In genomic region chr2:118759828-118760227, GRCm38 (mm10) we compare ENCODE assay signal across 8 mouse cellular contexts. TPM values are rescaled to one million over a fixed set of nuclear protein-coding genes. Genes with fewer than 3 reads are reported as not detected.
DNase-seq lines count a peak whose midpoint lies in the region; ATAC-seq and TF ChIP-seq lines count a peak whose summit lies in the region.

No protein-coding gene starts in this region.

- no peak overlapping the region for H3K4me3 ChIP-seq in forebrain, postnatal 0 days (ENCODE audit: low read depth, low read length)

- H3K9me3 ChIP-seq in forebrain, postnatal 0 days (ENCODE audit: low read length) = no peaks in the 10 kb centered on the region

- peak; percentile 38; the same call in 1 of the 2 replicates for ATAC-seq in forebrain, postnatal 0 days
- ATAC-seq in megakaryocyte, adult 5-6 weeks (ENCODE audit: poor library complexity, severe bottlenecking) = peak; percentile 79

- TF ChIP-seq CTCF in forebrain, postnatal 0 days (IDR thresholded peaks at IDR 0.05; ENCODE audit: low read depth) = peak; percentile 74

- H3K4me2 ChIP-seq in forebrain, postnatal 0 days (ENCODE audit: low read depth) = no peak overlapping the region

- H3K27me3 ChIP-seq in forebrain, postnatal 0 days (ENCODE audit: insufficient read depth, low read length) = no peaks in the 10 kb centered on the region

- H3K9ac ChIP-seq in forebrain, postnatal 0 days = no peak overlapping the region

- WGBS in forebrain, postnatal 0 days = 16% methylated on average over 8 of the region's 8 CpGs

- intact Hi-C loops in left cerebral cortex, postnatal 36 days (cut with DNase I) = loop anchor here (5.0 kb wide), 1 partner anchor 122 kb away; no protein-coding TSS in a partner anchor

- DNase-seq in heart, adult 11 months = peak; percentile 93
- DNase-seq in heart, adult 8-10 months (ENCODE audit: low spot score) = no peak
- DNase-seq in ZHBTc4 (ENCODE audit: low read depth, low spot score) = peak; percentile 80
- DNase-seq in forebrain, postnatal 0 days = peak; percentile 81
- DNase-seq in kidney, adult 9 months = peak; percentile 64
- peak; percentile 62 to 78 for DNase-seq in spleen, adult 18-20 months
- no peak for DNase-seq in left cerebral cortex, postnatal 36 days (ENCODE audit: low spot score in 2 of 2)

- peaks cover 22% of the 10 kb centered on the region for H3K4me1 ChIP-seq in forebrain, postnatal 0 days (ENCODE audit: insufficient read depth)

- H3K27ac ChIP-seq in forebrain, postnatal 0 days (ENCODE audit: low read depth, low read length) = no peak overlapping the region

- H3K36me3 ChIP-seq in forebrain, postnatal 0 days (ENCODE audit: insufficient read depth) = no peaks in the 10 kb centered on the region

RNA-seq across cellular contexts. Expression of gene Ccdc9b, which starts 2.6 kb away (rescaled TPM):
- 10 to 100 TPM; 24.6 to 38.6 (median 29.6) TPM for total RNA-seq in heart, adult 8-10 months (2022)
- 1.8 and 2.4 TPM in 2 replicates for total RNA-seq in forebrain, postnatal 0 days (2014; rRNA removed)
- 0.33 and 0.53 TPM in 2 replicates for polyA plus RNA-seq in forebrain, postnatal 0 days (2015; fragmentation: Nextera tagmentation; extraction: Ambion mirVana)
- 0.16 TPM in 1 of 2 replicates, not detected in the other for total RNA-seq in megakaryocyte, adult 5-6 weeks (2015)
- 0.44 and 0.53 TPM in 2 replicates for total RNA-seq in megakaryocyte, adult 5-6 weeks (2017)
- 1 to 10 TPM; 4.8 to 5.5 TPM for total RNA-seq in left cerebral cortex, postnatal 36 days (2021)

RNA-seq across cellular contexts. Expression of gene Phgr1, which starts 12.7 kb away (rescaled TPM):
- total RNA-seq in heart, adult 8-10 months (2022) = not detected
- not detected in 2 replicates for total RNA-seq in forebrain, postnatal 0 days (2014; rRNA removed)
- polyA plus RNA-seq in forebrain, postnatal 0 days (2015; fragmentation: Nextera tagmentation; extraction: Ambion mirVana) = not detected in 2 replicates
- total RNA-seq in megakaryocyte, adult 5-6 weeks (2015) = not detected in 2 replicates
- total RNA-seq in megakaryocyte, adult 5-6 weeks (2017) = not detected in 2 replicates
- not detected for total RNA-seq in left cerebral cortex, postnatal 36 days (2021)

RNA-seq across cellular contexts. Expression of gene Inafm2, which starts 14.3 kb away (rescaled TPM):
- total RNA-seq in heart, adult 8-10 months (2022) = 10 to 100 TPM; 33.0 to 45.2 (median 33.9) TPM
- 13.8 and 14.2 TPM in 2 replicates for total RNA-seq in forebrain, postnatal 0 days (2014; rRNA removed)
- 15.7 and 17.2 TPM in 2 replicates for polyA plus RNA-seq in forebrain, postnatal 0 days (2015; fragmentation: Nextera tagmentation; extraction: Ambion mirVana)
- 12.0 and 15.3 TPM in 2 replicates for total RNA-seq in megakaryocyte, adult 5-6 weeks (2015)
- total RNA-seq in megakaryocyte, adult 5-6 weeks (2017) = 10.6 and 11.2 TPM in 2 replicates
- 10 to 100 TPM; 41.5 to 43.0 TPM for total RNA-seq in left cerebral cortex, postnatal 36 days (2021)

RNA-seq across cellular contexts. Expression of gene Disp2, which starts 19.7 kb away (rescaled TPM):
- under 1 TPM in 3 of 4 experiments, not detected in 1; 0.09 to 0.14 (median 0.09) TPM for total RNA-seq in heart, adult 8-10 months (2022)
- 48.4 and 91.3 TPM in 2 replicates for total RNA-seq in forebrain, postnatal 0 days (2014; rRNA removed)
- polyA plus RNA-seq in forebrain, postnatal 0 days (2015; fragmentation: Nextera tagmentation; extraction: Ambion mirVana) = 25.4 and 40.4 TPM in 2 replicates
- 0.02 TPM in 1 of 2 replicates, not detected in the other for total RNA-seq in megakaryocyte, adult 5-6 weeks (2015)
- not detected in 2 replicates for total RNA-seq in megakaryocyte, adult 5-6 weeks (2017)
- total RNA-seq in left cerebral cortex, postnatal 36 days (2021) = 100 to 1,000 TPM; 187 to 192 TPM

RNA-seq across cellular contexts. Expression of gene Plcb2, which starts 31.6 kb away (rescaled TPM):
- total RNA-seq in heart, adult 8-10 months (2022) = 1 to 10 TPM; 2.2 to 3.3 (median 2.5) TPM
- total RNA-seq in forebrain, postnatal 0 days (2014; rRNA removed) = 0.92 and 1.1 TPM in 2 replicates
- 0.52 and 0.83 TPM in 2 replicates for polyA plus RNA-seq in forebrain, postnatal 0 days (2015; fragmentation: Nextera tagmentation; extraction: Ambion mirVana)
- 48.2 and 48.4 TPM in 2 replicates for total RNA-seq in megakaryocyte, adult 5-6 weeks (2015)
- 38.1 and 46.9 TPM in 2 replicates for total RNA-seq in megakaryocyte, adult 5-6 weeks (2017)
- 1 to 10 TPM; 2.4 to 3.4 TPM for total RNA-seq in left cerebral cortex, postnatal 36 days (2021)

Comparison
In these comparisons a context has a peak if more than half of its experiments do, and no peak if none do; other contexts are left out.
1. DNase-seq: peak in heart, adult 11 months (single experiment), ZHBTc4 (single experiment), forebrain, postnatal 0 days (single experiment), kidney, adult 9 months (single experiment) and spleen, adult 18-20 months (2 of 2); none in heart, adult 8-10 months (single experiment) and left cerebral cortex, postnatal 36 days (0 of 2).